Mouse (Mus musculus): ENCODE measurements around the gene Fam243. TPM values are rescaled to one million over a fixed set of nuclear protein-coding genes. Genes with fewer than 3 reads are reported as not detected.
A peak's percentile ranks its signal among the peaks of the same experiment; 100 is the strongest.

Fam243 gene
- polyA plus RNA-seq, 1 experiment: 108 TPM

DNA sequence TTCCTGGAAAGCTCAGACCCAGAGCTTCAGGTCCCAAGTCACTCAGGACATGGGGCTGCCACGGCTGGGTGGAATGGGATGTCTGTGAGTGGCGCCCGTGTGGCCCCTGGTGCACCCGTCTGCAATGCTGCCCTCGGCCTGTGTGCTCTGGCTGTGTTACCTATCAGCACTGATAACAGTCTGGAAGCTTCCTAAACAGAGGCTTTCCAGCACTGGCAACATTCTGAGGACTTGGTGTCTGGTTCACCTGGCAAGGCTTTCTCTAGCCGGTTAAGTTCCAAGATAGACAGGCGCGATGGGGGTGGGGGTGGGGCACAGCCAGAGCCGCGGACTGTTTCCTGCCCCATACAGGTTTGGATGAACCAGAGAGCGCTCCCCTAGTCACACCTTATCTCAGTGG is 34.7 kb upstream of the Fam243 start:
- TF ChIP-seq CTCF (IDR thresholded peaks at IDR 0.05; ENCODE audit: control insufficient read depth, insufficient read depth, insufficient replicate concordance, low read depth, low read length): no peak
- no peak for TF ChIP-seq POLR2A (IDR thresholded peaks at IDR 0.05; ENCODE audit: control insufficient read depth, low read depth, low read length)
- Histone ChIP-seq H3K36me3 (ENCODE audit: control insufficient read depth, insufficient read depth, low read length) (no peaks in the 10 kb centered on the region), H3K27me3 (ENCODE audit: control insufficient read depth, insufficient read depth, low read length) (no peaks in the 10 kb centered on the region), H3K4me3 (ENCODE audit: control insufficient read depth, low read depth, low read length) (no peak overlapping the region), H3K4me1 (ENCODE audit: control insufficient read depth, insufficient read depth, low read length) (peaks cover 3% of the 10 kb centered on the region), H3K27ac (ENCODE audit: control insufficient read depth, insufficient read depth, low read depth, low read length) (no peak overlapping the region)

DNA sequence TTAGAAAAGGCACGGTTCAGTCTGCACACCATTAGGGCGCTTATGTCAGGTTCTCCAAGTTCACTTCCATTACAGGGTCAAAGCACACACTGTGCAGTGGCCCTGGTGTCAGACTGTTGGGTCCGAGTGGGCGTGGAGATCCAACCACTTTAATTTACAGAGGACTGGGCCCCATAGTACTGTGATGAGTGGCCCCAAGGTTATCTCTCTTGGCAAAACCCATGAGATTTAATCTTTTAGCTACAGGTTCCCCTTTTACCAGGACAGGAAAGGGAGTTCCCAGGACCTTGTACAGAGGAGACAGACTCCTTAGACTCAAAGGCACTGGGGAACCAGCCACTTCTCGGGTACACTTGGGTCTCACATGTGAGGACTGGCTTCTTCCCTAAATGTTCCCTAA is 34.1 kb upstream of the Fam243 start:
- Histone ChIP-seq H3K27me3 (ENCODE audit: control insufficient read depth, insufficient read depth, low read length) (no peaks in the 10 kb centered on the region), H3K27ac (ENCODE audit: control insufficient read depth, insufficient read depth, low read depth, low read length) (no peak overlapping the region), H3K4me3 (ENCODE audit: control insufficient read depth, low read depth, low read length) (no peak overlapping the region), H3K4me1 (ENCODE audit: control insufficient read depth, insufficient read depth, low read length) (peaks cover 3% of the 10 kb centered on the region), H3K36me3 (ENCODE audit: control insufficient read depth, insufficient read depth, low read length) (no peaks in the 10 kb centered on the region)
- no peak for TF ChIP-seq POLR2A (IDR thresholded peaks at IDR 0.05; ENCODE audit: control insufficient read depth, low read depth, low read length)
- no peak for TF ChIP-seq CTCF (IDR thresholded peaks at IDR 0.05; ENCODE audit: control insufficient read depth, insufficient read depth, insufficient replicate concordance, low read depth, low read length)

- TF ChIP-seq POLR2A (IDR thresholded peaks at IDR 0.05; ENCODE audit: control insufficient read depth, low read depth, low read length) (no peak), CTCF (IDR thresholded peaks at IDR 0.05; ENCODE audit: control insufficient read depth, insufficient read depth, insufficient replicate concordance, low read depth, low read length) (no peak)
- no peak overlapping the region for H3K4me3 ChIP-seq (ENCODE audit: control insufficient read depth, low read depth, low read length)
- no peak overlapping the region for H3K27ac ChIP-seq (ENCODE audit: control insufficient read depth, insufficient read depth, low read depth, low read length)
- H3K36me3 ChIP-seq (ENCODE audit: control insufficient read depth, insufficient read depth, low read length): no peaks in the 10 kb centered on the region
- no peaks in the 10 kb centered on the region for H3K27me3 ChIP-seq (ENCODE audit: control insufficient read depth, insufficient read depth, low read length)
- peaks cover 3% of the 10 kb centered on the region for H3K4me1 ChIP-seq (ENCODE audit: control insufficient read depth, insufficient read depth, low read length)
Observed at GRCm38 (mm10) chr16:92353897-92354296, 32.7 kb upstream of the Fam243 start.

DNA sequence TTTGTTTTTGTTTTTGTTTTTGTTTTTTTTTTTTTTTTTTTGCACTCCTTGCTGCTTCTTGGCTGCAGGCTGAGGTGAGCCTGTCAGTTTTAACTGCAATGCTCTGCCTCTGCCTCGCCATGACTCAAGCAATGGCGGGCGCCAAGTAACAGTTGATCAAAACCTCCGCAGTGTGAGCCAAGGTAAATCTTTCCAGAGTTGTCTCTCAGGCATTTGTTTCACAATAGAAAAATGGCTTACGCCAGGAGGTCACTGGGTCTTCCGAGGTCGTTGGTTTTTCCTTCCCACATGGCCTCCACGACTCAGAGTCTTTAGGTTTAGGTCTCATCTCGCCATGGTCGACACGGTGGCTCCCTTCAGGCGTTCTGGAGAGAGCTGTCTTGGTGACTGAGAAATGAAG is 32.1 kb upstream of the Fam243 start:
- Histone ChIP-seq H3K36me3 (ENCODE audit: control insufficient read depth, insufficient read depth, low read length) (no peaks in the 10 kb centered on the region), H3K27me3 (ENCODE audit: control insufficient read depth, insufficient read depth, low read length) (no peaks in the 10 kb centered on the region), H3K4me1 (ENCODE audit: control insufficient read depth, insufficient read depth, low read length) (no peaks in the 10 kb centered on the region), H3K27ac (ENCODE audit: control insufficient read depth, insufficient read depth, low read depth, low read length) (no peak overlapping the region), H3K4me3 (ENCODE audit: control insufficient read depth, low read depth, low read length) (no peak overlapping the region)
- TF ChIP-seq POLR2A (IDR thresholded peaks at IDR 0.05; ENCODE audit: control insufficient read depth, low read depth, low read length) (no peak), CTCF (IDR thresholded peaks at IDR 0.05; ENCODE audit: control insufficient read depth, insufficient read depth, insufficient replicate concordance, low read depth, low read length) (no peak)

GRCm38 (mm10) chr16:92348941-92349340 is 27.7 kb upstream of the Fam243 start:
- H3K36me3 ChIP-seq (ENCODE audit: control insufficient read depth, insufficient read depth, low read length): no peaks in the 10 kb centered on the region
- H3K4me1 ChIP-seq (ENCODE audit: control insufficient read depth, insufficient read depth, low read length): peaks cover 6% of the 10 kb centered on the region
- no peaks in the 10 kb centered on the region for H3K27me3 ChIP-seq (ENCODE audit: control insufficient read depth, insufficient read depth, low read length)
- no peak overlapping the region for H3K27ac ChIP-seq (ENCODE audit: control insufficient read depth, insufficient read depth, low read depth, low read length)
- H3K4me3 ChIP-seq (ENCODE audit: control insufficient read depth, low read depth, low read length): no peak overlapping the region
- TF ChIP-seq POLR2A (IDR thresholded peaks at IDR 0.05; ENCODE audit: control insufficient read depth, low read depth, low read length) (no peak), CTCF (IDR thresholded peaks at IDR 0.05; ENCODE audit: control insufficient read depth, insufficient read depth, insufficient replicate concordance, low read depth, low read length) (no peak)

DNA sequence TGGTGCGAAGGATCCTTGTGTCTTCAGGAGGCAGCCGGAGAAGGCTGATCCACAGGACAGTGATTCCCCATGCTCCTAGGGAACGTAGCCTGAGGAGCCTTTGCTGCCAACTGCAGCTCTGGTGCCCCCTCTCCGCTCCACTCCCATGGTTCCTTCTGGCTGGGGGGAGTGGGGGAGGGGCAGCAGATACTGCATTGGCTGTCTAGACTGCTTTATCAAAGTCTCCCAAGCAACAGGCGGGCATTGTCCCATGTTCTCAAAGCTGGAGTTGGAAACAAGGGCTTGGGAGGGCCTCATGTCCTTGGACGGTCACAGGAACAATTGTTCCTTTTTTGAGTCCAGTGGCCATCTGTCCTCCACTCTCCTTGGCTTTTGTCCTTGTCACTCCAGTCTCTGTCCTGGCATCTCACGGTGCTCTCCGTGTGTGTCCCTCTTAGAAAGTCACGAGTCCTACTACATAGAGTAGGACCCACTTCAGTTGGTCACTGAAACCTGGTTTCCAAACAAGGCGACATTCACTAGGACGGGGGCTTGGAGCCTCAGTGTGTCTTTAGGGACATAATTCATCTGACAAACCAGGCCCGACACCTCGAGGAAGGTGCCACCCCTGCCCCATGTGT is 25.2 kb upstream of the Fam243 start:
- Histone ChIP-seq H3K27ac (ENCODE audit: control insufficient read depth, insufficient read depth, low read depth, low read length) (peak overlapping the region; percentile 81), H3K27me3 (ENCODE audit: control insufficient read depth, insufficient read depth, low read length) (no peaks in the 10 kb centered on the region)
- no peak for TF ChIP-seq CTCF (IDR thresholded peaks at IDR 0.05; ENCODE audit: control insufficient read depth, insufficient read depth, insufficient replicate concordance, low read depth, low read length)
- TF ChIP-seq POLR2A (IDR thresholded peaks at IDR 0.05; ENCODE audit: control insufficient read depth, low read depth, low read length): peak; percentile 65; the same call in 1 of the 2 replicates

GRCm38 (mm10) chr16:92345177-92345576 is 23.9 kb upstream of the Fam243 start:
- no peaks in the 10 kb centered on the region for H3K36me3 ChIP-seq (ENCODE audit: control insufficient read depth, insufficient read depth, low read length)
- no peaks in the 10 kb centered on the region for H3K27me3 ChIP-seq (ENCODE audit: control insufficient read depth, insufficient read depth, low read length)
- TF ChIP-seq CTCF (IDR thresholded peaks at IDR 0.05; ENCODE audit: control insufficient read depth, insufficient read depth, insufficient replicate concordance, low read depth, low read length) (no peak), POLR2A (IDR thresholded peaks at IDR 0.05; ENCODE audit: control insufficient read depth, low read depth, low read length) (no peak)
- peaks cover 15% of the 10 kb centered on the region for H3K4me1 ChIP-seq (ENCODE audit: control insufficient read depth, insufficient read depth, low read length)
- no peak overlapping the region for H3K27ac ChIP-seq (ENCODE audit: control insufficient read depth, insufficient read depth, low read depth, low read length)
- H3K4me3 ChIP-seq (ENCODE audit: control insufficient read depth, low read depth, low read length): no peak overlapping the region

More for the DNA sequence above, 25.2 kb upstream of the Fam243 start:
- H3K4me3 ChIP-seq (ENCODE audit: control insufficient read depth, low read depth, low read length): no peak overlapping the region
- no peaks in the 10 kb centered on the region for H3K36me3 ChIP-seq (ENCODE audit: control insufficient read depth, insufficient read depth, low read length)
- H3K4me1 ChIP-seq (ENCODE audit: control insufficient read depth, insufficient read depth, low read length): peaks cover 7% of the 10 kb centered on the region
